Mouse (Mus musculus) liver, adult (tissue): ENCODE data around the gene Mttp.

Experiments used
- GATA4 ChIP-seq: IDR thresholded peaks from 2 replicates; pipeline ENCODE4 v1.6.1; 2014; ENCODE audit warnings: mild to moderate bottlenecking, low read length; ENCODE audit not compliant: insufficient replicate concordance

Mttp gene

GRCm38 (mm10) chr3:138144642-138145171, at the start of gene Mttp:
Gene Mttp, minus strand, starts transcription at chr3:138144968.
- no peak for TF ChIP-seq GATA4

GRCm38 (mm10) chr3:138193683-138194302, 49.0 kb upstream of the Mttp start, which contains the start of gene 4930579F01Rik:
Gene 4930579F01Rik, minus strand, starts transcription at chr3:138193825.
- TF ChIP-seq GATA4: no peak

GRCm38 (mm10) chr3:138192260-138192659, 47.5 kb upstream of the Mttp start:
- TF ChIP-seq GATA4: no peak

GRCm38 (mm10) chr3:138185995-138186930, 41.5 kb upstream of the Mttp start:
- no peak for TF ChIP-seq GATA4

- TF ChIP-seq GATA4: no peak
Measured at GRCm38 (mm10) chr3:138185290-138185689, 40.5 kb upstream of the Mttp start.

- no peak for TF ChIP-seq GATA4
Measured at GRCm38 (mm10) chr3:138183371-138183770, 38.6 kb upstream of the Mttp start.

GRCm38 (mm10) chr3:138182019-138182418, 37.3 kb upstream of the Mttp start:
- TF ChIP-seq GATA4: no peak

- no peak for TF ChIP-seq GATA4
Measured at GRCm38 (mm10) chr3:138175551-138175950, 30.8 kb upstream of the Mttp start.

- no peak for TF ChIP-seq GATA4
Measured at GRCm38 (mm10) chr3:138173291-138173690, 28.5 kb upstream of the Mttp start.

- TF ChIP-seq GATA4: no peak
Measured at GRCm38 (mm10) chr3:138162553-138163183, 17.9 kb upstream of the Mttp start.

GRCm38 (mm10) chr3:138161623-138162022, 16.9 kb upstream of the Mttp start:
- TF ChIP-seq GATA4: no peak

GRCm38 (mm10) chr3:138156651-138157050, 11.9 kb upstream of the Mttp start:
- no peak for TF ChIP-seq GATA4

GRCm38 (mm10) chr3:138155062-138155461, 10.3 kb upstream of the Mttp start:
- TF ChIP-seq GATA4: no peak

GRCm38 (mm10) chr3:138148811-138149210, 4.0 kb upstream of the Mttp start:
- no peak for TF ChIP-seq GATA4

- TF ChIP-seq GATA4: no peak
Measured at GRCm38 (mm10) chr3:138144060-138144641, 617 bp downstream of the Mttp start.
